Mouse (Mus musculus): ENCODE measurements around the gene Msh2.

DNA sequence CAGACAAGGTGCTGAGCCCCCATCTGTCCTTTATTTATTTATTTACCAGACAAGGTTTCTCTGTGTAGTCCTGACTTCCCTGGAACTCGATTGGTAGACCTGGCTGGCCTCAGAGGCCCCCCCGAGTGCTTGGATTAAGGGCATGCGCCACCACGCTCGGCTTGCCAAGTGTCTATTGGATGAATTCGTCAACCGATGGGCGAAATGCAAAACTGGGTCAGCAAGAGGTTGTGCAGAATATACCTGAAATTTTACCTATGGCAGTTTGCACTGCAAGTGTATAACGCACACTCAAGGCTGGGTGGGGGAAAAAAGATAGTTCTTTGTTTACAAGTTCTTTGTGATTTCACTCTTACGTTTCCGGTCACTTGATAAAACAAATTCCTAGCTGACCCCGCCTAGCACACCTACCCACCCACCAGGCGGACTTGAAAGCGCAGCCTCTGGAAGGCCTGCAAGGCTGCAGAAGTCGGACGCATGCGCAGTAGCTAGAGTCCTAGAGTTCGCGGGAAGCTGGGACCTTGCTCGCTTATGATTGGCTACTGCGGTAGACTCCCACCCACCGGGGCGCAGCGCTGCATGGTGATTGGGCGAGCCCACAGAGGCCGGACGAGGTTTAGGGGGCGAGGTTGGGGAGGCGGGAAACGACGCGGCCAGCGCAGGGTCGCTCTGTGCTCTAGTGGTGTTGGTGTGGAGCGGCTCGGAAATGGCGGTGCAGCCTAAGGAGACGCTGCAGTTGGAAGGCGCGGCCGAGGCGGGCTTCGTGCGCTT is at the start of gene Msh2:
- TF ChIP-seq CTCF (IDR thresholded peaks at IDR 0.05; ENCODE audit: control insufficient read depth, insufficient read depth, low read length) (no peak), POLR2A (IDR thresholded peaks at IDR 0.05; ENCODE audit: borderline replicate concordance, control insufficient read depth, low read depth, low read length) (peak; percentile 88)
